Mouse (Mus musculus): ENCODE measurements around the gene Actl10.
A peak's percentile ranks its signal among the peaks of the same experiment; 100 is the strongest.

Actl10 gene

DNA sequence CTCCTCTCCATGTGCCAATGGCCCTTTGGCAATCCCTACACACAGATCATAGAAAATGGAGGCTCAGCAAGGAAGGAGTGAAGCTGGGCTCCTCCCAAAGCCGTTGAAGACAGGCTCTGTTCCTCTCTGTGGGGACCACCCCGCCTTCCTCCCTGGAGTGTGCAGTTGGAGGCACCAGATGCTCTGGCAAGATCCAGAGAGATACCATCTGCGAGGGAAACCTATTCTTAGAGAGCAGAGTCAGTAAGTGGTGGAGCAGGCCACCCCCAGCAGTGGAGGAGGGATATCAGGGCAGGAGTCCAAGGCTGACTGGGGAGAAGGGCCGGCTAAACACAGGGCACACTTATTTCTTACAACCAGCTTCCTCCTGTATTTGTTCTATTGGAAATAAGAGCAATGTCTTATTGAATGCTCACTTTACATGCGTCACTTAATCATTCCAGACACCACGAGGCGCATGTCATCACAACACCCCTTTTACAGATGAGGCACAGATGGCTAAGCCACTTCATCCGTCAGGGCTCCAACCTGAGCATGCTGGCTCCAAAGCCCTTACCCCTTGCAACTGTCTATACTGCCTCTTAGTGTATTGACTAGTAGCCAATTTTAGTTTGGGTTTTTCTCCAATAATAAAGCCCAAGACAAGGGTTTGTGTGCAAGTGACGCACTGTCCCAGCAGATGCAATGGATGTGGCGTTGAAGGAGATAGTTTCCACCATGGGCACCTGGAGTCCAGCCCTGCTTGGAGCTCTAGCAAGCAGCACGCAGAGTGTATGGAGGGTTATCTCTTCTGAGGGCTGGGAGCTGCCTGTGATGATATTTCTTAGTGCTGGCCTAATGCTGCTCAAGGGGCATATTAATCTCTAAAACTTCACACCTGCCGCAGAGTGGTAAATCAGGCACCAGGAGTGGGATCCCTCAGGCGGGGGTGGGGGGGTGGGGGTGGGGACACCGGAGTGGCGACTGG is 32.6 kb downstream of the Actl10 start:
- DNase-seq, result no peak

DNA sequence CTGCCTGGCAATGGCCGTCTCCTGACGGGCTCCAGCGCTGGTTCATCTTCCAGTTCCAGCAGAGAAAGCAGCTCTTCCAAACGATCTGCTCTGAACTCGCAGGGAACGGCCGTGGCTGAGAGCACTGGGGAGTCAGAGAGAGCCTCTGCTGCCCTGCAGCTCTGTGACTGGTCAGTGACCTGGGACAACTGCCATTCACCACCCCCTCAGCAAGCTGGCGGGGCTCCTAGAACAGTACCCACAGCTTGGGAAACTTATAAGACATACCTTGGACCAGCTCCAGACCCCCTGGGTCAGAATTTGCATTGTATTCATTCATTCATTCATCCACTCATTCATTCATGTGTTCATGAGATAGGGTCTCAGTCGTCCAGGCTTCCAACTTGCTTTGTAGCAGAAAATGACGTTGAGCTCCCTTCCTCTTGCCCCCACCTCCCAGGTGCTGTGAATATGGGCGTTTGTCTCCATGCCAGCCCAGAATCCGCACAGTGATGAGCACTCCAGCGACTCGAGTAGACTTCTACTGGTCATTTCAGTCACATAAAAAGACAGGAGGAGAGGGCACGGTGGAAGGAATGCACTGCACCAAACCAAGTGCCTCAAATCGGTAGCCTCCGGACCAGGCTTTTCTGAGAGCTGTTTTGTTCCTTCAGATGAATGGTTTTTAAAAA is 33.5 kb downstream of the Actl10 start:
- no peak for DNase-seq

DNA sequence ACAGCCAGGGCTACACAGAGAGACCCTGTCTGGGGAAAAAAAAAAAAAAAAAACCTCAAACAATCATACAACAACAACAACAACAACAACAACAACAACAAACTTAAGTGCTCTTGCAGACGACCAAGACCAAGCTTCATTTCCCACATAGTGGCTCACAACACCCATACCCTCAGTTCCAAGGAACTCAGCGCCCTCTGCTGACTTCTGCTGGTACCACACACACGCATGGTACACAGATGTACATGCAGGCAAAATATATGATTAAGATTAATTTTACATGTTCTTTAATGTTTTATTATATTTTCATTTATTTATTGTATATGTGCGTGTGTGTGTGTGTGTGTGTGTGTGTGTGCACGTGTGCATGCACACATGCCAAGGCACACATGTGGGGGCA is 34.8 kb downstream of the Actl10 start:
- peak; percentile 19 to 73 for DNase-seq

DNA sequence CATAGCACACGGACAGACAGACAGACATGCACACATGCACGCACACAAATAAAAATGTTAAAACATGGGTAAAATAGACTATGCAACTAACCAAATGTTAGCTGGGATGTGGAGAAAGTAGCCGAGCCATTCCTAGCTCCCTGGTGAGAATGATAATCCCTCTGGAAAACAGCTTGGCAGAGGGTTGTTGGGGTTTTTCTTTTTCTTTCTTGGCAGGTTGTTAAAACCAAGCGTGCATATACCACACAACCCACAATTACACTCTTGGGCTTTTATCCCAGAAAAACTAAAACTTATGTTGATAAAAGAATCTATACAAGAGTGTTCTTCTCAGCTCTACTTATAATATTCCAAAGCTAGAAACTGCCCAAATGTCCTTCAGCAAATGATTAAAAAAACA is 37.5 kb downstream of the Actl10 start:
- DNase-seq, result no peak

DNA sequence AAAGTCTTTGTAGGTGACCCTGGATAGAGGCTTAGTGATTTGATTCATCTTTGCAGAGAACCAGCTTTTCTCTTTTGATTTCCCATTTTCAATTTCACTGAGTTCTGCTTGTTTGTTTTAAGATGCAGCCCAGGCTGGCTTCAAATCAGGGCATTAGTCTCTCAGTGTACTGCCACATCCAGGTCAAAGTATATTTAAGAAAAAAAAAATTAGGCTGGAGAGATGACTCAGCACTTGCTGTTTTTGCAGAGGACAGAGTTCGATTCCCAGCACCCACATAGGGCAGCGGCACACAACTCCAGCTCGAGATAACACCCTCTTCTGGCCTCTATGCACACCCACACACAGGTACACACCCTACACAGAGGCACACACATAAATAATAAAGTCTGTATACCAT is 39.7 kb downstream of the Actl10 start:
- no peak for DNase-seq

DNA sequence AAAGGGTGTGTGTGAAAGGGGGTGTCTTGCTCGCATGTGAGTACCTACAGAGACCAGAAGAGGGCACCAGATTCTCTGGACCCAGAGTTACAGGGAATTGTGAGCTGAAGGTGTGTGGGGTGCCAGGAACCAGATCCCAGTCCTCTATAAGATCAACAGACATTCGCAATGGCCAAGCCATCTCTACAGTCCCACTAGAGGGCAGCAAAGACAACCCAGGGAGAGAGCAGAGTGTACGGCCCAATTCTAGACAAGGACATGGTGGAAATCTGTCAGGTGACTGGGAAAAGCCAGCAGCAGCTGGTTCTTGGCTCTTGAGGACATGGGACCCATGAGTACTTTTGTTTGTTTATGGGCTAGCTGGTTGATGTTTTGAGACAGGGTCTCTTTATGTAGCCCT is 41.4 kb downstream of the Actl10 start:
- peak in 1 of 2 experiments; percentile 57 for DNase-seq

DNA sequence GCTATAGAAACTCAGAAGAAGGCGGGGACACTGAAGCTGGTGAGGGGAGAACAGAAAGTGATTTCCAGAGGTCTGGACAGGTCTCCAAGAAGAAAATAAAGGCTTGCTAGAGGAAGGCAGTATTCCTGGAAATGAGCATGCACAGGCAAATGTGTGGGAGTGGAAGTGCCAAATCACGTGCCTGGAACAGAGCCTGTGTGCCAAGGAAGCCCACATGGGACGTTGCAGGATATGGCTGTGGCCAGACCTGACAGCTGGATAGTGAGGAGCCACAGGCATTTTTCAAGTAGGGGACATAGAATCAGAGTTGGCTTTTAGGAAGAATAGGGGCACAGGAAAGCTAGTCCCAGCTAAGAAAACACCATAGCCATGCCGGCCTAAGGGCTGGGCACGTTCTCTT is 44.2 kb downstream of the Actl10 start:
- DNase-seq, result no peak

DNA sequence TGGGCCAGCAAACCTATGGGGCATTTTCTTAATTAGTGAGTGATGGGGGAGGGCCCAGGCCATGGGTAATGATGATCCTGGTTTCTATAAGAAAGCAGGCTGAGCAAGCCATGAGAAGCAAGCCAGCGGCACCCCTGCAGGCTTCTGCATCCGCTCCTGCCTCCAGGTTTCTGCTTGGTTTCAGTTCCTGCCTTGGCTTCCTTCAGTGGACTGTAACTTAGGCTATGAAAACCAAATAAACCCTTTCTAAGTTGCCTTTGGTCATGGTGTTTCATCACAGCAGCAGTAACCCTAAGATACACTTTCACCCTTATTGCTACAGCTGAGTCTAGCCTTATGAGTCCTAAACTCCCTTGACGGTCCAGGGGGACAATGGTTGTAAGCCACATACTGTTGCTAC is 45.8 kb downstream of the Actl10 start:
- DNase-seq, result no peak

DNA sequence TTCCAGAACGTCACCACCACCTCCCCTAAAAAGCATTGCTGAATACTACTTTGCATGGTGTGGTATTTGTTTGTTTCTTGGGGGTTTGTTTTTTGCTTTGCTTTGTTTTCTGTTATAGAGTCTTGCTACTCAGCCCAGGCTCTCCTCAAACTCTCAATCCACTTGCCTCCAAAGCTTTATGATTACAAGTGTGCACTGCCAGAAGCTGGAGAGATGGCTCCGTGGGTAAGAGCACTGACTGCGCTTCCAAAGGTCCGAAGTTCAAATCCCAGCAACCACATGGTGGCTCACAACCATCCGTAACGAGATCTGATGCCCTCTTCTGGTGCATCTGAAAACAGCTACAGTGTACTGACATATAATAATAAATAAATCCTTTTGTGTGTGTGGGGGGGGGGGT is 49.0 kb downstream of the Actl10 start:
- DNase-seq, result peak in 1 of 2 experiments; percentile 37

DNA sequence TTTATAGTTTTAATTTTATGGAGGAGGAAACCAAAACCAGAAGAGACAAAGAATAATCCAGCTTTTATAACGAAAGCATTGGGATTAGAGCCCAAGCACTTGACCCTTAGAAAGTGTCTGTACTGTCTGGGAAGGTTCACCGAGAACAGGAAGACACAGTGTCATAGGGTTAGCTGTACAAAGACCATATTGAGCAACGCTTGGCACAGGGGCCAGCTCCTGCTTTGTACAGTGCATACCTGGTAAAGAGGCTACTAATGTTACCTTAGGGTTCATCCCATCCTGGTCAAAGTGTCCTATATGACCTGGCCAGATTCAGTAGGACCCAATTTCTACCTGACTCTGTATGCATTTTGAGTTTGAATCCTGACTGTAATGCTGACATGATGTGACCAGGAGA is 49.7 kb downstream of the Actl10 start:
- DNase-seq, result peak; percentile 73 to 90
